Mouse (Mus musculus) midbrain, postnatal 0 days (tissue): ENCODE measurements around the gene Cldn2. TPM values are rescaled to one million over a fixed set of nuclear protein-coding genes. Genes with fewer than 3 reads are reported as not detected.

Source experiments
- ATAC-seq: fragments of 200-750 bp; cut with Nextera tagmentation; 2 replicates; pipeline ENCODE4 v1.8.0; 2017; ENCODE audit warnings: moderate number of reproducible peaks, mild to moderate bottlenecking, moderate TSS enrichment, moderate library complexity; ENCODE audit not compliant: low FRiP score
- DNase-seq: peaks from one replicate; pipeline ENCODE4 v3.0.0-alpha.2; 2015; ENCODE audit warnings: low spot score
- H3K27ac ChIP-seq: fragments of 300-500 bp; sonication (generic); 2 replicates; pipeline ENCODE4 v1.5.1; 2014; ENCODE audit warnings: low read depth, mild to moderate bottlenecking, low read length, mixed read lengths
- H3K27me3 ChIP-seq: fragments of 300-500 bp; sonication (generic); 2 replicates; pipeline ENCODE4 v1.6.1; 2014; ENCODE audit warnings: low read length, control low read depth, mixed read lengths; ENCODE audit not compliant: insufficient read depth
- H3K36me3 ChIP-seq: fragments of 300-500 bp; sonication (generic); 2 replicates; pipeline ENCODE4 v1.6.1; 2014; ENCODE audit warnings: low read length, control low read depth, mixed read lengths; ENCODE audit not compliant: insufficient read depth
- H3K4me1 ChIP-seq: fragments of 300-500 bp; sonication (generic); 2 replicates; pipeline ENCODE4 v1.6.1; 2014; ENCODE audit warnings: mild to moderate bottlenecking, control low read depth, antibody characterized with exemption, low read length, mixed read lengths; ENCODE audit not compliant: insufficient read depth
- H3K4me2 ChIP-seq: fragments of 300-500 bp; sonication (generic); 2 replicates; pipeline ENCODE4 v1.6.1; 2014; ENCODE audit warnings: low read depth, mild to moderate bottlenecking, low read length, mixed read lengths; ENCODE audit not compliant: poor library complexity, severe bottlenecking
- H3K4me3 ChIP-seq: fragments of 300-500 bp; sonication (generic); 2 replicates; pipeline ENCODE4 v1.5.1; 2014; ENCODE audit warnings: low read depth, mild to moderate bottlenecking, low read length, moderate library complexity
- H3K9ac ChIP-seq: fragments of 300-500 bp; sonication (generic); replicated peaks from 2 replicates; pipeline ENCODE4 v1.6.1; 2014; ENCODE audit warnings: mild to moderate bottlenecking, low read length, moderate library complexity, mixed read lengths; ENCODE audit not compliant: poor library complexity, severe bottlenecking
- H3K9me3 ChIP-seq: fragments of 300-500 bp; sonication (generic); 2 replicates; pipeline ENCODE4 v1.6.1; 2016; ENCODE audit warnings: low read length, control low read depth
- CTCF ChIP-seq: IDR thresholded peaks from 2 replicates; pipeline ENCODE4 v1.5.1; 2016; ENCODE audit warnings: antibody characterized with exemption, mild to moderate bottlenecking
- WGBS: fragments of 180-500 bp; shearing (Covaris S2); extraction: QIAGEN DNeasy Blood & Tissue Kit; methylation state at CpG from one replicate; pipeline ENCODE4 v1.1.7; 2014; 5-methylcytosine and 5-hydroxymethylcytosine counted together
- polyA plus RNA-seq: library from polyadenylated mRNA; unstranded; fragments of >200 nt; fragmentation: Nextera tagmentation; extraction: Ambion mirVana; gene quantifications from 2 replicates; pipeline ENCODE4 v1.2.1, GENCODE M21; 2015
- total RNA-seq: library from RNA; depleted of rRNA; stranded (reverse); fragments of >200 nt; gene quantifications from 2 replicates; pipeline ENCODE4 v1.2.3, GENCODE M21; 2014

Gene Cldn2
- total and polyA plus RNA-seq, 2 experiments from 2014 or later, result 0.25 to 1.4 TPM

GRCm38 (mm10) chrX:139826926-139827325 lies 26.3 kb downstream of the Cldn2 start:
- Histone ChIP-seq H3K36me3 (0 out of 2 replicates have a peak, but pooled peaks cover 4% of the 10 kb centered on the region), H3K9ac (no peak overlapping the region), H3K9me3 (no peaks in the 10 kb centered on the region), H3K4me3 (no peak overlapping the region), H3K27ac (no peak overlapping the region), H3K4me2 (no peak overlapping the region), H3K27me3 (peaks cover 3% of the 10 kb centered on the region; the same call in 1 of the 2 replicates), H3K4me1 (no peaks in the 10 kb centered on the region)
- no peak for TF ChIP-seq CTCF
- no peak for ATAC-seq
- no peak for DNase-seq
- WGBS, result 86% methylated on average over 4 of the region's 4 CpGs

DNA sequence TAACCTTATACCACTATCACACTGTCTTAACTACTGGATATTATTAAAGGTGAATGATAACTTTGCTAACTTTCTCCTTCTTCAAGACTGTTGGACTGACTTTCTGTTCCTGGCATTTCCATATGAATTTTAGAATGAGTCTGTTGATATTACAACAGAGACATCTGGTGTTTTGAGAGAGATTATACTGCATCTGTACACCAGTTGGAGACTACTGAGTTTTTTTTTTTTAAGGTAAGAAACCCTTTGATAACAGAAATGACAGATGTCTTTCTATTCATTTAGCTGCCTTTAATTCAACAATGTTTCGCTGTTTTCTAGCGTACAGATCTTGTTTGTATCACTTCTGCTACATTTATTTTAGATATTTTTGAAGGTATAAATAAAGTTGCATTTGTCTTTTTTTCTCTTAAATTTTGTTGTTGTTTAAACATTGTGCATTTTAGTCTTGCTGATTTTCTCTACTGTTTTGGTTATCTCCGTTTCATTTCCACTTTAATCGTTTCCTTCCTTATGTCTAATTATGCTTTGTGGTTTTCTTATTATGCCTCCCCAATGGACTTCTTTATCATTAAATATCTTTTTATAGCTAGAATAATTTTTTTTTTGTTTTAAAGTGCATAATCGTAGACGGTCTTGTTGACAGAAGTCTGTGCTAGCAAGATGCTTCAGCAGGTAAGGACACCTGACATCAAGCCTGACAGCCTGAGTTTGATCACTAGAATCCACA lies 27.9 kb downstream of the Cldn2 start:
- Histone ChIP-seq H3K36me3 (no peaks in the 10 kb centered on the region), H3K27ac (no peak overlapping the region), H3K4me1 (no peaks in the 10 kb centered on the region), H3K9ac (no peak overlapping the region), H3K27me3 (peaks cover 3% of the 10 kb centered on the region; the same call in 1 of the 2 replicates), H3K4me2 (no peak overlapping the region), H3K4me3 (no peak overlapping the region), H3K9me3 (no peaks in the 10 kb centered on the region)
- no peak for ATAC-seq
- peak; percentile 14; the same call in 1 of the 2 replicates for TF ChIP-seq CTCF
- 89% methylated on average over 6 of the region's 6 CpGs for WGBS
- no peak for DNase-seq

DNA sequence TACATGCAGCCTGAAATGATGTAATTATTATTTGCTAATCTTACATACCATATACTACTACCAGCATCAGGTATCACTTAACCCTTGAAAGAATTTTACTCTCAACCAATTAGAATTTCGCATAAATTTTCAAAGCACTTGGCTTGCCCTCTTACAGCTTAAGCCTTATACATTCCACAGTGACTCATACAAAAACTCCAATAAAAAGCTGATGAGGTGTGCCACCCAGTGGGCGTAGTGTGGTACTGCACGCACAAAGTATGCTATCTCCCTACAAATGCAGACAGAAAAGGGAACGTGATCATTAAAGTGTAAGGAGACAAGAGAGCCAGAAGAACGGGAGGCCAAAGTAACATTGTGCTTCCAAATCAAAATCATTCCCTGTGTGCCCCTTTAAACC lies 31.8 kb downstream of the Cldn2 start:
- no peak for ATAC-seq
- 22% methylated on average over 5 of the region's 5 CpGs for WGBS
- Histone ChIP-seq H3K27me3 (peaks cover 3% of the 10 kb centered on the region; the same call in 1 of the 2 replicates), H3K9ac (no peak overlapping the region), H3K4me1 (no peaks in the 10 kb centered on the region), H3K9me3 (no peaks in the 10 kb centered on the region), H3K4me2 (no peak overlapping the region), H3K27ac (no peak overlapping the region), H3K4me3 (no peak overlapping the region), H3K36me3 (no peaks in the 10 kb centered on the region)
- peak; percentile 66 for DNase-seq
- peak; percentile 87 for TF ChIP-seq CTCF

DNA sequence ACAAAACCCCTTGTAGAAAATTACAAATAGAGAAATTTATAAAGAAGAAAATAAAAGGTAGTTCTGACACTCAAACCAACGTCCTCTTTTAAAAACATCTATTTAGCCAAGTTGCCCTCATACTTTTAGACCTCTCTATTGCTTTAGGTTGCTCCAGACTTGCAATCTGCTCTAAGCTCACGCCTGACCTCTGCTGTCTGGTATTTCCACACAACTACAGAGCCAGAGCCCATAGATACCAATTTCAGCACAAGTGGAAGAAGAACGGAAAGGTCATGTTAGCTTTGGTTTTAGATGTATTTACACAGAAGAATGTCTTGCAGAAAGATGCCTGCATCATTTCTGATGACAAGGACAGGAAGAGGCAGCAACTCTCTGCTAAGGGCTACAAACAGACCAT lies 38.4 kb downstream of the Cldn2 start:
- ATAC-seq (no peak), DNase-seq (peak; percentile 1)
- 49% methylated on average over 3 of the region's 3 CpGs for WGBS
- peak; percentile 63 for TF ChIP-seq CTCF
- H3K4me3 ChIP-seq, result no peak overlapping the region
- H3K27ac ChIP-seq, result no peak overlapping the region
- no peak overlapping the region for H3K4me2 ChIP-seq
- H3K36me3 ChIP-seq, result no peaks in the 10 kb centered on the region
- no peaks in the 10 kb centered on the region for H3K4me1 ChIP-seq
- no peaks in the 10 kb centered on the region for H3K9me3 ChIP-seq
- H3K27me3 ChIP-seq, result no peaks in the 10 kb centered on the region
- H3K9ac ChIP-seq, result no peak overlapping the region

- WGBS, result 71% methylated on average over 6 of the region's 6 CpGs
- Histone ChIP-seq H3K4me2 (no peak overlapping the region), H3K27ac (no peak overlapping the region), H3K9ac (no peak overlapping the region), H3K27me3 (no peaks in the 10 kb centered on the region), H3K4me1 (no peaks in the 10 kb centered on the region), H3K36me3 (no peaks in the 10 kb centered on the region), H3K4me3 (no peak overlapping the region), H3K9me3 (no peaks in the 10 kb centered on the region)
- DNase-seq (no peak), ATAC-seq (no peak)
- TF ChIP-seq CTCF, result no peak
Observed at GRCm38 (mm10) chrX:139841091-139841490, 40.5 kb downstream of the Cldn2 start.

DNA sequence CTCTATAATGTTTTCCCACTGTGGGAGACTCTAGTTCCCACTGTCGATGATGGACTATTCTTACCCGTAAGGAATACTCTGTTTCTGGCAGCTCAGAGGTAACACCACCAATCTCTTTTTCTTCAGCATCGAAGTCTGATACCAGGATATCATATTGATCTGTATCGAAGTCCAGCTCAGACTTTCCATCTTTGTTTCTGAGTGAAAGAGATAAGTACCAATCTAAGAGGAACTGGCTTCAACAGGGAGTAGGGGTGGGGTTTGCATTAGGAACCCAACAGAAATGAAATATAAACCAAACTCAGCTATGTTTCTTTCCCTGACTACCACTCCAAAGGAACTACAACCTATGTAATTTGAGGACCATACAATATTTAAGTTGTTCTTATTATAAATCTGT lies 54.2 kb downstream of the Cldn2 start:
- Histone ChIP-seq H3K9ac (no peak overlapping the region), H3K9me3 (no peaks in the 10 kb centered on the region), H3K27me3 (no peaks in the 10 kb centered on the region), H3K4me3 (no peak overlapping the region), H3K36me3 (no peaks in the 10 kb centered on the region), H3K4me1 (no peaks in the 10 kb centered on the region), H3K4me2 (no peak overlapping the region), H3K27ac (no peak overlapping the region)
- ATAC-seq (no peak), DNase-seq (no peak)
- no peak for TF ChIP-seq CTCF
- WGBS, result 93% methylated on average over 4 of the region's 4 CpGs
